Mouse (Mus musculus): ENCODE measurements around the gene Ppm1l. TPM values are rescaled to one million over a fixed set of nuclear protein-coding genes. Genes with fewer than 3 reads are reported as not detected.

Gene Ppm1l
- polyA plus RNA-seq, 1 experiment from 2014 or later: 4.5 TPM

DNA sequence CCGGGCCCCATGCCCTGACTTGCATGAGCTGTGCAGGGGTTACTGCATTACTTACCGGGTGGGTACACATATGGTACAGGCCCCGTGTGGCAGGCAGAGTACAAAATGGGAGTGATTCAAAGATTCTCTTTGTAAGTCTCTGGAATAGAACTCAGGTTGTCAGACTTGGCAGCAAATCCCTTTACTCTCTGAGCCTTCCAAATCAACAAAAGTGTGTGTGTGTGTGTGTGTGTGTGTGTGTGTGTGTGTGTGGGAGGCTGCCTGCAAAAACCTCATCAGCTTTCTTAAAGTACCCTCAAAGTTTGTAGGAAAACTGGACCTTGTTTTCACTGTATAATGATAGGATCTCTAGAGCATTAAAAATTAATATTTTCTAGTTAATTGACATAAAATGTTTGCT lies 132.4 kb downstream of the Ppm1l start:
- H3K9me3 ChIP-seq (replicated peaks): no peaks in the 10 kb centered on the region
- H3K9ac ChIP-seq: no peak overlapping the region
- H3K4me2 ChIP-seq: no peak overlapping the region
- no peak overlapping the region for H3K27ac ChIP-seq
- no peaks in the 10 kb centered on the region for H3K36me3 ChIP-seq
- no peak for ATAC-seq (ENCODE audit: low read depth)
- H3K27me3 ChIP-seq: no peaks in the 10 kb centered on the region
- WGBS (ENCODE audit: insufficient replicate concordance): 62% methylated on average over 3 of the region's 3 CpGs
- no peak overlapping the region for H3K4me3 ChIP-seq (replicated peaks)
- no peak for DNase-seq
- H3K4me1 ChIP-seq (replicated peaks): no peaks in the 10 kb centered on the region

GRCm38 (mm10) chr3:69454330-69454729 lies 137.7 kb downstream of the Ppm1l start:
- DNase-seq: peak; percentile 9

GRCm38 (mm10) chr3:69456071-69456470 lies 139.4 kb downstream of the Ppm1l start:
- Histone ChIP-seq H3K27ac (no peak overlapping the region), H3K4me3 (replicated peaks) (no peak overlapping the region), H3K4me2 (no peak overlapping the region), H3K36me3 (no peaks in the 10 kb centered on the region), H3K9me3 (replicated peaks) (no peaks in the 10 kb centered on the region), H3K27me3 (no peaks in the 10 kb centered on the region), H3K9ac (no peak overlapping the region), H3K4me1 (replicated peaks) (no peaks in the 10 kb centered on the region)
- DNase-seq (no peak), ATAC-seq (ENCODE audit: low read depth) (no peak)
- WGBS (ENCODE audit: insufficient replicate concordance): 87% methylated on average over 5 of the region's 5 CpGs

More at GRCm38 (mm10) chr3:69454330-69454729, 137.7 kb downstream of the Ppm1l start:
- Histone ChIP-seq H3K27ac (no peak overlapping the region), H3K36me3 (no peaks in the 10 kb centered on the region), H3K4me2 (no peak overlapping the region), H3K4me3 (replicated peaks) (no peak overlapping the region), H3K9me3 (replicated peaks) (no peaks in the 10 kb centered on the region), H3K27me3 (no peaks in the 10 kb centered on the region), H3K9ac (no peak overlapping the region), H3K4me1 (replicated peaks) (no peaks in the 10 kb centered on the region)
- 50% methylated on average over 3 of the region's 3 CpGs for WGBS (ENCODE audit: insufficient replicate concordance)
- no peak for ATAC-seq (ENCODE audit: low read depth)

DNA sequence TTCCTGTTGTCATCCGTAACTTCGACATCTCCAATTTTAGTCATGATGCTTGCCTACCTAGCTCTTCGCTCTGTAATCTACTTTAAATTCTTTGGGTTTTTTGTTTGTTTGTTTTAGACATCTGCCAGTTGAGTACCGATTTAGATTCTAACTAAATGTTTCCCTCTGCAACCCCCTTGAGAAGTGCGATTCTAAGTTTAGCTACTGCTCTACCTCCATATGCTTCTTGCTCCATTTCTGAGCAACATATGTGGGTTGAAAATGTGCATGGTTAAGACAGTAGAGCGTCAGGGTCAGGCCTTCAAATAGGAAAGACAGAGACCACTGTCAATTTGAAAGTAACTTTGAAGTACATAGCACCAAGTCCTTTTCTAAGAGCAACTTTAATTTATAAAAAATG lies 142.1 kb downstream of the Ppm1l start:
- 80% methylated on average over 6 of the region's 6 CpGs for WGBS (ENCODE audit: insufficient replicate concordance)
- Histone ChIP-seq H3K4me2 (no peak overlapping the region), H3K9me3 (replicated peaks) (no peaks in the 10 kb centered on the region), H3K27me3 (no peaks in the 10 kb centered on the region), H3K27ac (no peak overlapping the region), H3K9ac (no peak overlapping the region), H3K4me1 (replicated peaks) (no peaks in the 10 kb centered on the region), H3K36me3 (no peaks in the 10 kb centered on the region), H3K4me3 (replicated peaks) (no peak overlapping the region)
- DNase-seq: no peak
- no peak for ATAC-seq (ENCODE audit: low read depth)

DNA sequence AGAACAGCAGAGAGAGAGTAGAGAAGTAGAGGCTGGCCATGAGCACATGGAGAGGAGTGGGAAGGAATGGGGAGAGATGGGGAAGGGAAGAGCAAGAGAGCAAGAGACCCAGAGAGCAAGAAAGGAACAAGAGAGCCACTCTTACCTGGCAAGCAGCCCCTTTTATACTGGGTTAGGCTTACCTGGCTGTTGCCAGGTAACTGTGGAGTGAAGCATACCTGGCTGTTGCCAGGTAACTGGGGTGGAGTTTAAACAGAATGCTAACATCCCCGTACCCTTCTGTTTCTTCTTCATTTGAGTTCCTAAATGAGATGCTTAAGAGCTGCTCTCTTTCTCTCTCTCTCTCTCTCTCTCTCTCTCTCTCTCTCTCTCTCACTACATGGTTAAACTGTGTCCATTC lies 145.3 kb downstream of the Ppm1l start:
- DNase-seq: no peak
- no peaks in the 10 kb centered on the region for H3K4me1 ChIP-seq (replicated peaks)
- H3K4me3 ChIP-seq (replicated peaks): no peak overlapping the region
- H3K27me3 ChIP-seq: no peaks in the 10 kb centered on the region
- no peaks in the 10 kb centered on the region for H3K36me3 ChIP-seq
- ATAC-seq (ENCODE audit: low read depth): no peak
- H3K9ac ChIP-seq: no peak overlapping the region
- no peak overlapping the region for H3K27ac ChIP-seq
- no peak overlapping the region for H3K4me2 ChIP-seq
- WGBS (ENCODE audit: insufficient replicate concordance): 74% methylated on average over 1 of the region's 1 CpGs
- no peaks in the 10 kb centered on the region for H3K9me3 ChIP-seq (replicated peaks)

GRCm38 (mm10) chr3:69465751-69466150 lies 149.1 kb downstream of the Ppm1l start:
- no peak overlapping the region for H3K4me3 ChIP-seq (replicated peaks)
- no peak overlapping the region for H3K4me2 ChIP-seq
- no peaks in the 10 kb centered on the region for H3K27me3 ChIP-seq
- no peaks in the 10 kb centered on the region for H3K9me3 ChIP-seq (replicated peaks)
- ATAC-seq (ENCODE audit: low read depth): no peak
- H3K27ac ChIP-seq: no peak overlapping the region
- no peak for DNase-seq
- no peak overlapping the region for H3K9ac ChIP-seq
- H3K36me3 ChIP-seq: no peaks in the 10 kb centered on the region
- WGBS (ENCODE audit: insufficient replicate concordance): 76% methylated on average over 4 of the region's 4 CpGs
- H3K4me1 ChIP-seq (replicated peaks): peaks cover 30% of the 10 kb centered on the region

DNA sequence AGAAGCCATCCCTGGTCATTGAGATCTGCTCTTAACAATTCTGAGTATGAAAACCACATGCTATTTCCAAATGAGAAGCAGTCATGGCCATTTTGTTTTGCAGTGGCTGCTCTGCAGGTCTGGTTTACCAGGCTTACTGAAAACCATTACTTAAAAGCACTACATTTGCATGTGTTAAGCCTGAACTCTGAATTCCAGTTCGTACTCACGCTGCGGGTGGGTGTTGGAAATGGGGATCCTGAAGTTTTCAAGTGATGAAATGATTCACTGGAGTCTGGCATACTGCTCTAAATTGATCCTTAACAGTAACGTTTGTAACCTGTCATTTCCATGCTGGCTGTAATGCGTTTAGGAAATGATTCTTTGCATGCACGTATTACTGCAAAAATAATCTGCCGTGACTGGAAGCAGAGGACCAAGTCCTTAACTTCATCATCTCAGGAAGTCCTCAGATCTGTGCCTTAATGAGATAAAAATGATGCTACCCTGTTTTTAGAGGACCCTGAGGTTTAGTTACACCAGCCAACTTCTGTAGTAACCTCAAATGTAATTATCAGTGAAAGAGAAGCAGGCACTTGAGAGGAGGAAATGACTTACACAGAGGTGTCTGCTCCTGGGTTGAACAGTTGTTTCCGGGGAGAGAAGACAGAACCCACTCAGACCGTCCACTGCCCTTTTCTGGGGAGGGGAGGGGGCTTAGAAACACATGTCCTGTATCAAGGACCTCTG lies 151.8 kb downstream of the Ppm1l start:
- no peaks in the 10 kb centered on the region for H3K9me3 ChIP-seq (replicated peaks)
- H3K27ac ChIP-seq: no peak overlapping the region
- H3K4me3 ChIP-seq (replicated peaks): no peak overlapping the region
- no peak for DNase-seq
- no peaks in the 10 kb centered on the region for H3K36me3 ChIP-seq
- no peak for ATAC-seq (ENCODE audit: low read depth)
- no peaks in the 10 kb centered on the region for H3K27me3 ChIP-seq
- 17% methylated on average over 9 of the region's 9 CpGs for WGBS (ENCODE audit: insufficient replicate concordance)
- no peak overlapping the region for H3K9ac ChIP-seq
- peaks cover 30% of the 10 kb centered on the region for H3K4me1 ChIP-seq (replicated peaks)
- H3K4me2 ChIP-seq: peak overlapping the region; percentile 49

GRCm38 (mm10) chr3:69469463-69470141 lies 152.9 kb downstream of the Ppm1l start:
- H3K27me3 ChIP-seq: no peaks in the 10 kb centered on the region
- 2% methylated on average over 5 of the region's 6 CpGs for WGBS (ENCODE audit: insufficient replicate concordance)
- peaks cover 30% of the 10 kb centered on the region for H3K4me1 ChIP-seq (replicated peaks)
- H3K4me3 ChIP-seq (replicated peaks): 0 out of 2 replicates have a peak overlapping the region, but pooled peaks have one; percentile 0
- H3K4me2 ChIP-seq: peak overlapping the region; percentile 49
- 0 out of 2 replicates have a peak, but pooled peaks cover 5% of the 10 kb centered on the region for H3K9me3 ChIP-seq (replicated peaks)
- DNase-seq: peak; percentile 60
- no peaks in the 10 kb centered on the region for H3K36me3 ChIP-seq
- no peak overlapping the region for H3K9ac ChIP-seq
- peak; percentile 97 for ATAC-seq (ENCODE audit: low read depth)
- no peak overlapping the region for H3K27ac ChIP-seq

GRCm38 (mm10) chr3:69470142-69470796 lies 153.6 kb downstream of the Ppm1l start:
- H3K27me3 ChIP-seq: no peaks in the 10 kb centered on the region
- H3K27ac ChIP-seq: no peak overlapping the region
- H3K36me3 ChIP-seq: no peaks in the 10 kb centered on the region
- no peak overlapping the region for H3K9ac ChIP-seq
- H3K4me1 ChIP-seq (replicated peaks): peaks cover 30% of the 10 kb centered on the region
- 0 out of 2 replicates have a peak, but pooled peaks cover 5% of the 10 kb centered on the region for H3K9me3 ChIP-seq (replicated peaks)
- H3K4me3 ChIP-seq (replicated peaks): no peak overlapping the region
- H3K4me2 ChIP-seq: peak overlapping the region; percentile 49
- no peak for ATAC-seq (ENCODE audit: low read depth)
- DNase-seq: no peak
- WGBS (ENCODE audit: insufficient replicate concordance): 76% methylated on average over 11 of the region's 11 CpGs

GRCm38 (mm10) chr3:69475850-69476450 lies 159.3 kb downstream of the Ppm1l start:
- no peaks in the 10 kb centered on the region for H3K27me3 ChIP-seq
- H3K4me1 ChIP-seq (replicated peaks): no peaks in the 10 kb centered on the region
- H3K9ac ChIP-seq: no peak overlapping the region
- no peak overlapping the region for H3K4me3 ChIP-seq (replicated peaks)
- H3K4me2 ChIP-seq: no peak overlapping the region
- 0 out of 2 replicates have a peak, but pooled peaks cover 5% of the 10 kb centered on the region for H3K9me3 ChIP-seq (replicated peaks)
- no peak for ATAC-seq (ENCODE audit: low read depth)
- no peak overlapping the region for H3K27ac ChIP-seq
- no peak for DNase-seq
- no peaks in the 10 kb centered on the region for H3K36me3 ChIP-seq
- 55% methylated on average over 12 of the region's 12 CpGs for WGBS (ENCODE audit: insufficient replicate concordance)

GRCm38 (mm10) chr3:69479937-69480336 lies 163.3 kb downstream of the Ppm1l start:
- 73% methylated on average over 3 of the region's 3 CpGs for WGBS (ENCODE audit: insufficient replicate concordance)
- no peak overlapping the region for H3K4me2 ChIP-seq
- DNase-seq (no peak), ATAC-seq (ENCODE audit: low read depth) (no peak)
- H3K27me3 ChIP-seq: no peaks in the 10 kb centered on the region
- no peak overlapping the region for H3K9ac ChIP-seq
- no peaks in the 10 kb centered on the region for H3K36me3 ChIP-seq
- no peaks in the 10 kb centered on the region for H3K9me3 ChIP-seq (replicated peaks)
- H3K27ac ChIP-seq: no peak overlapping the region
- H3K4me3 ChIP-seq (replicated peaks): no peak overlapping the region
- H3K4me1 ChIP-seq (replicated peaks): no peaks in the 10 kb centered on the region
